Mouse (Mus musculus) c-Kit-positive CD71-positive TER-119-positive erythroid progenitor cells, embryonic 14.5 days (primary cell): ENCODE data around the gene Ccr1.

Experiments
- DNase-seq: peaks from one replicate; pipeline ENCODE4 v3.0.0-alpha.2; 2013; ENCODE audit warnings: low spot score

The Ccr1 gene

DNA sequence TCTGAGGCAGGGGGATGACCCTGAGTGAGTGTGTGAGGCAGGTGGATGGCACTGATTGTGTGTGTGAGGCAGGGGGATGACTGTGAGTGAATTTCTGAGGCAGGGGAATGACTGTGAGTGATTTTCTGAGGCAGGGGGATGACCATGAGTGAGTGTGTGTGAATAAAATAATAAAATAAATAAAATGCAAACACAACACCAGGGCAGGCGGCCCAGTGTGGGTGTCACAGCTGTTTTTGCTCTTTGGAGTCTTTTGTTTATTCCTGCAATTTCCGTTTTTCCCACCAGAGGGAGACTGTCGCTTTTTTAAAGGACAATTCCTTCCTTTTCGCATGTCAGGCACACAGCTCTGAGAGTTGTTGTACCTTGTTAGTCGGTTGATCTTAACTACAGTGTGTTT lies 42.5 kb downstream of the Ccr1 start:
- peak; percentile 91 for DNase-seq

DNA sequence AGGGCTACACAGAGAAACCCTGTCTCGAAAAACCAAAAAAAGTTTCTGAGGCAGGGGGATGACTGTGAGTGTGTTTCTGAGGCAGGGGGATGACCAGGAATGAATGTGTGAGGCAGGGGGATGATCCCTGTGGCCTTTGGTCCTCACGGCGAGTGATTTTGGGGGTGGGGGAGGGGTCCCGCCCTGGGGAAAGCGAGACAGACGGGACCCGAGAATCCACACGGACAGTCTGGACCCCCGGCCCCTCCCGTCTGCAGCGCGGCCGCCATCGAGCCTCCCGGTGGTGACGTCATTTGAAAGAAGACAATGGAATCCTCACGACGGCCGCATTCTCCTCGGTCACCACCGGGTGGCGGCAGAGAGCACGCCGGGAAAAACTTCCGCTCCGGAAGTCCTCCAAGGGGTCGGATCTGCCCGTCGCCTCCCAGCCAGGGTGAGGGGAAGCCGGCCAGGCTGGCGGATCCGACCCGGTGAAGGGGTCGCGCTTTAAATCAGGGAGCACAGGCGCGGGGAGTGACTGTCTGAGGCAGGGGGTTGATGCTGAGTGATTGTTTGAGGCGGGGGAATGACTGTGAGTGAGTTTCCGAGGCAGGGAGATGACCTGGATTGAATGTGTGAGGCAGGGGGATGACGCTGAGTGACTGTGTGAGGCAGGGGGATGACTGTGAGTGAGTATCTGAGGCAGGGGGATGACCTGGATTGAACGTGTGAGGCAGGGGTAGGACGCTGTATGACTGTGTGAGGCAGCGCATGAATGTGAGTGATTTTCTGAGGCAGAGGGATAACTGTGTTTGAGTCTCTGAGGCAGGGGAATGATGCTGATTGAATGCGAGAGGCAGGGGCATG lies 43.2 kb downstream of the Ccr1 start:
- DNase-seq = peak; percentile 62

DNA sequence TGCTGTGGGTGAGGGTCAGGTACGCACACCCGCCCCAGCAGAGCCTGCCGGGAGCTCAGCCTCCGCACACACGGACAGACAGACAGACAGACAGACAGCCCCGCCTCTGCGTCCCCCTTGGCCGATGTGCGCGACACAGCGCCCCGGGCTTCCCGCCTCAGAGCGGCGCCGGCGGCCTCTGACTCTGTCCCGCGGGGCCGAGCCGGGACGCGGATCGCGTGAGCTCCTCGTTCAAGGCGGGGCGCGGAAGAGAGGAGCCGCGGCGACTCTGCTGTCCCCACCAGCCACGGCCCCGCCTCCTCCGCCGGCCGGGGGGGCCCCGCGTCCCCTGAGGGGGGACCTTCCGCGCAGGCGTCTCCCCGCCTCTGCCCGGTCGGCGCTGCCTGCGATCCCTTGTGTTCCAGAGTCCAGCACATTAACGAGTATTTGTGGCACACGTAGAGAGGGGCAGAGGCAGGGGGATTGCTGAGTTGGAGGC lies 43.9 kb downstream of the Ccr1 start:
- DNase-seq = peak; percentile 82

DNA sequence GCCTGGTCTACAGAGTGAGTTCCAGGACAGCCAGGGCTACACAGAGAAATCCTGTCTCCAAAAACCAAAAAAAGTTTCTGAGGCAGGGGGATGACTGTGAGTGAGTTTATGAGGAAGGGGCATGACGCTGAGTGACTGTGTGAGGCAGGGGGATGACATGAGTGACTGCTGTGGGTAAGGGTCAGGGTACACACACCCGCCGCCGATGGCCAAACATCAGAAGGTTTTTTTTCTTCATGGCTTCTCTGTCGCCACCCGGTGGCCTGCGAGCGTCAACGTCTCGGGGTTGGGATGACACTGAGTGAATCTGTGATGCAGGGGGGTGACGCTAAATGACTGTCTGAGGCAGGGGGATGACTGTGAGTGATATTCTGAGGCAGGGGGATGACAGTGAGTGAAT lies 44.5 kb downstream of the Ccr1 start:
- peak; percentile 81 for DNase-seq

DNA sequence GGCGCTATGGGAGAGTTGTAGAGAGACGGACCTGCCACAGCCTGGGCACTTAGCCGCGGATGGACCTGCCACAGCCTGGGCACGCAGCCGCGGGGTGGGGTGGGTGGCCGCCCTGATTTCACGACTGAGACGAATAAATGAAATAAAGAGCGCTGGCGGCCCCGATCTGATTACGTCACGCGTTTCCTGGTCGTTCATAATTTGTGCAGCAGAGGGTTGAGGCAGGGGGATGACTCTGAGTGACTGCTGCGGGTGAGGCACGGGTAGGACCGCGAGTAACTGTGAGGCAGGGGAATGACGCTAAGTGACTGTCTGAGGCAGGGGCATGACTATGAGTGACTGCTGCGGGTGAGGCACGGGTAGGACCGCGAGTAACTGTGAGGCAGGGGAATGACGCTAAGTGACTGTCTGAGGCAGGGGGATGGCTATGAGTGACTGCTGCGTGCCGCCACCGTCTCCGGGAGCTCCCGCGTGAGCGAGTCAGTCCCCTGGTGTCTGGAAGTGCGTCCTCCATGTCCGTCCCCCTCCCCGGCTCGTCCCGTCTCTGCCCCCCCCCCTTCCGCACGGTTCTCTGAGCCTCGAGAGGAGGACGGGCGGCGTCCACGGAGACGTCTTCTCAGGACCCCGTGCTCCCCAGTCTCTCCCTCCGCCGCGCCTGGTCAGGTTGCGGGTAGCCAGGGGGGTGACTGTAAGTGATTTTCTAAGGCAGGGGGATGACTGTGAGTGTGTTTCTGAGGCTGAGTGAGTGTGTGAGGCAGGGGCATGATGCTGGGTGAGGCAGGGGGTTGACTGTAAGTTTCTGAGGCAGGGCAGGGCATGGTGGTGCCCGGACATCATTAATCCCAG lies 45.1 kb downstream of the Ccr1 start:
- DNase-seq = peak; percentile 74
